Mouse (Mus musculus) lung, adult 2 months (tissue): Measurements from ENCODE around the gene Gm4303. TPM values are rescaled to one million over a fixed set of nuclear protein-coding genes. Genes with fewer than 3 reads are reported as not detected.
"Not testable (repeated sequence)": the region's sequence is repeated elsewhere in the genome, so short reads cannot be mapped to it uniquely, and the experiment has no call there.

Source experiments
- DNase-seq: peaks from one replicate; pipeline ENCODE4 v3.0.0; 2022
- H3K4me1 ChIP-seq: fragments of 200-500 bp; 2 replicates; pipeline ENCODE4 v1.6.1; 2011; ENCODE audit warnings: low read length; ENCODE audit not compliant: control insufficient read depth, insufficient read depth
- H3K4me3 ChIP-seq: fragments of 200-500 bp; replicated peaks from 2 replicates; pipeline ENCODE3; 2011; ENCODE audit warnings: low read depth, mild to moderate bottlenecking, control low read depth, low read length; ENCODE audit errors: extremely low read depth
- CTCF ChIP-seq: fragments of 200-500 bp; IDR thresholded peaks from 2 replicates; pipeline ENCODE4 v1.5.1; 2011; ENCODE audit warnings: mild to moderate bottlenecking, low read length, control low read depth; ENCODE audit not compliant: insufficient read depth
- POLR2A ChIP-seq: fragments of 200-500 bp; IDR thresholded peaks from 2 replicates; pipeline ENCODE4 v1.6.1; 2011; ENCODE audit warnings: low read depth, mild to moderate bottlenecking, control low read depth, low read length, borderline replicate concordance; ENCODE audit errors: extremely low read depth
- WGBS: fragments of 180-500 bp; shearing (Covaris S2); methylation state at CpG from one replicate; pipeline ENCODE4 v1.1.7; 2018; 5-methylcytosine and 5-hydroxymethylcytosine counted together
- polyA plus RNA-seq: library from polyadenylated mRNA; depleted of rRNA; stranded (reverse); fragments of >200 nt; gene quantifications from 2 replicates; pipeline ENCODE4 v1.2.3, GENCODE M21; 2012; rRNA removed

Gene Gm4303
- polyA plus RNA-seq, result not detected in 2 replicates

- DNase-seq, H3K4me3 ChIP-seq, H3K4me1 ChIP-seq: not testable (repeated sequence)
- WGBS, result no CpG with 5 or more reads among the region's 3 CpGs
These were observed at the start of gene Gm4303 for GRCm38 (mm10) chr10:100345672-100346071. Gene Gm4303, plus strand, starts transcription at chr10:100345972.

GRCm38 (mm10) chr10:100296105-100296504 is 49.7 kb upstream of the Gm4303 start:
- Histone ChIP-seq H3K4me3 (no peak overlapping the region), H3K4me1 (no peaks in the 10 kb centered on the region)
- DNase-seq, result no peak
- 74% methylated on average over 2 of the region's 2 CpGs for WGBS
- TF ChIP-seq CTCF (no peak), POLR2A (no peak)

GRCm38 (mm10) chr10:100300106-100300505 is 45.7 kb upstream of the Gm4303 start:
- H3K4me3 ChIP-seq, DNase-seq, H3K4me1 ChIP-seq: not testable (repeated sequence)

GRCm38 (mm10) chr10:100335376-100335775 is 10.4 kb upstream of the Gm4303 start, which contains the start of gene Gm4301:
Gene Gm4301, plus strand, starts transcription at chr10:100335676.
- WGBS, result no CpG with 5 or more reads among the region's 2 CpGs
- not testable (repeated sequence) for DNase-seq, H3K4me3 ChIP-seq

GRCm38 (mm10) chr10:100340536-100340935 is 5.2 kb upstream of the Gm4303 start, which contains the start of gene Gm4302:
Gene Gm4302, plus strand, starts transcription at chr10:100340836.
- WGBS, result no CpG with 5 or more reads among the region's 3 CpGs
- H3K4me1 ChIP-seq, DNase-seq, H3K4me3 ChIP-seq: not testable (repeated sequence)

More at GRCm38 (mm10) chr10:100335376-100335775, 10.4 kb upstream of the Gm4303 start, which contains the start of gene Gm4301:
- H3K4me1 ChIP-seq, result not testable (repeated sequence)

GRCm38 (mm10) chr10:100350793-100351192 is 5.0 kb downstream of the Gm4303 start, which contains the start of gene Gm4305:
Gene Gm4305, plus strand, starts transcription at chr10:100351093.
- not testable (repeated sequence) for DNase-seq, H3K4me1 ChIP-seq, H3K4me3 ChIP-seq
- WGBS, result no CpG with 5 or more reads among the region's 3 CpGs

- not testable (repeated sequence) for H3K4me1 ChIP-seq, H3K4me3 ChIP-seq
- 55% methylated on average over 2 of the region's 2 CpGs for WGBS
- DNase-seq, result peak; percentile 4
These were observed 11.1 kb downstream of the Gm4303 start for GRCm38 (mm10) chr10:100356841-100357240.

GRCm38 (mm10) chr10:100361038-100361437 is 15.3 kb downstream of the Gm4303 start, which contains the start of gene Gm4307:
Gene Gm4307, plus strand, starts transcription at chr10:100361338.
- not testable (repeated sequence) for H3K4me1 ChIP-seq, DNase-seq, H3K4me3 ChIP-seq
- no CpG with 5 or more reads among the region's 3 CpGs for WGBS

- not testable (repeated sequence) for DNase-seq, H3K4me1 ChIP-seq, H3K4me3 ChIP-seq
- WGBS, result no CpG with 5 or more reads among the region's 2 CpGs
These were observed 36.7 kb downstream of the Gm4303 start, which contains the start of gene Gm4312 for GRCm38 (mm10) chr10:100382460-100382859. Gene Gm4312, minus strand, starts transcription at chr10:100382560.

Other genes starting within 250 kb of the Gm4303 start
- gene Gm4301, start 10.3 kb upstream of the Gm4303 start, polyA plus RNA-seq, result not detected in 2 replicates
- not detected in 2 replicates for gene Gm4302, start 5.1 kb upstream of the Gm4303 start, polyA plus RNA-seq
- not detected in 2 replicates for gene Gm4305, start 5.1 kb downstream of the Gm4303 start, polyA plus RNA-seq
- gene Gm4307, start 15.4 kb downstream of the Gm4303 start, polyA plus RNA-seq, result not detected in 2 replicates
- not detected in 2 replicates for gene Gm4312, start 36.6 kb downstream of the Gm4303 start, polyA plus RNA-seq
- gene Tmtc3, start 141.4 kb downstream of the Gm4303 start, polyA plus RNA-seq, result 6.8 and 9.8 TPM in 2 replicates
- 0.29 and 0.82 TPM in 2 replicates for gene Cep290, start 141.6 kb downstream of the Gm4303 start, polyA plus RNA-seq
- gene 4930430F08Rik, start 244.5 kb downstream of the Gm4303 start, polyA plus RNA-seq, result 7.9 and 9.4 TPM in 2 replicates
- gene 1700017N19Rik, start 244.5 kb downstream of the Gm4303 start, polyA plus RNA-seq, result not detected in 2 replicates